Mouse (Mus musculus) cortical plate, adult 2 months (tissue): ENCODE measurements around the gene Tctex1d4. TPM values are rescaled to one million over a fixed set of nuclear protein-coding genes. Genes with fewer than 3 reads are reported as not detected.
A peak's percentile ranks its signal among the peaks of the same experiment; 100 is the strongest.

Experiments
- H3K27ac ChIP-seq: fragments of 200-500 bp; 2 replicates; pipeline ENCODE4 v1.5.1; 2012; ENCODE audit warnings: low read length, control low read depth, inconsistent platforms; ENCODE audit not compliant: insufficient read depth
- H3K4me1 ChIP-seq: fragments of 200-500 bp; 2 replicates; pipeline ENCODE4 v1.6.1; 2011; ENCODE audit warnings: low read length; ENCODE audit not compliant: control insufficient read depth, insufficient read depth
- H3K4me3 ChIP-seq: fragments of 200-500 bp; 2 replicates; pipeline ENCODE4 v1.5.1; 2011; ENCODE audit warnings: mild to moderate bottlenecking, low read length, control low read depth; ENCODE audit not compliant: insufficient read depth
- CTCF ChIP-seq: fragments of 200-500 bp; IDR thresholded peaks from 2 replicates; pipeline ENCODE4 v1.5.1; 2011; ENCODE audit warnings: mild to moderate bottlenecking, control low read depth, low read length; ENCODE audit not compliant: insufficient read depth; ENCODE audit errors: extremely low read depth
- POLR2A ChIP-seq: fragments of 200-500 bp; IDR thresholded peaks from 2 replicates; pipeline ENCODE4 v1.6.1; 2011; ENCODE audit warnings: mild to moderate bottlenecking, low read length, control low read depth; ENCODE audit not compliant: insufficient read depth; ENCODE audit errors: extremely low read depth
- polyA plus RNA-seq: library from polyadenylated mRNA; depleted of rRNA; stranded (reverse); fragments of >200 nt; gene quantifications from 2 replicates; pipeline ENCODE4 v1.2.3, GENCODE M21; 2012

Tctex1d4 gene
- polyA plus RNA-seq, 1 experiment: 1.8 TPM

- Histone ChIP-seq H3K27ac (peak within 1 kb of the TSS; percentile 97), H3K4me1 (peaks cover 7% of the 10 kb centered on the region; the same call in 1 of the 2 replicates), H3K4me3 (no peak within 1 kb of the TSS)
- TF ChIP-seq POLR2A (0 out of 2 replicates have a peak, but pooled peaks have one; percentile 9), CTCF (no peak)
Measured at GRCm38 (mm10) chr4:117125348-117125909, 1.2 kb upstream of the Tctex1d4 start, which contains the start of gene Btbd19. Gene Btbd19, minus strand, starts transcription at chr4:117125725.

GRCm38 (mm10) chr4:117125910-117126674 lies 502 bp upstream of the Tctex1d4 start:
- TF ChIP-seq CTCF (no peak), POLR2A (peak; percentile 36; the same call in 1 of the 2 replicates)
- H3K4me3 ChIP-seq: no peak overlapping the region

GRCm38 (mm10) chr4:117127991-117128686 lies 1.5 kb downstream of the Tctex1d4 start:
- Histone ChIP-seq H3K4me3 (no peak overlapping the region), H3K27ac (no peak overlapping the region), H3K4me1 (peaks cover 13% of the 10 kb centered on the region)
- TF ChIP-seq POLR2A: no peak
- TF ChIP-seq CTCF: no peak

More at GRCm38 (mm10) chr4:117125910-117126674, 502 bp upstream of the Tctex1d4 start:
- peak overlapping the region; percentile 97 for H3K27ac ChIP-seq
- H3K4me1 ChIP-seq: peaks cover 7% of the 10 kb centered on the region; the same call in 1 of the 2 replicates

GRCm38 (mm10) chr4:117130790-117131189 lies 4.2 kb downstream of the Tctex1d4 start:
- Histone ChIP-seq H3K27ac (no peak overlapping the region), H3K4me1 (peaks cover 7% of the 10 kb centered on the region), H3K4me3 (no peak overlapping the region)
- no peak for TF ChIP-seq POLR2A
- TF ChIP-seq CTCF: no peak

- Histone ChIP-seq H3K27ac (no peak overlapping the region), H3K4me1 (peaks cover 6% of the 10 kb centered on the region), H3K4me3 (no peak overlapping the region; the same call in 1 of the 2 replicates)
- TF ChIP-seq POLR2A (no peak), CTCF (no peak)
Measured at GRCm38 (mm10) chr4:117131198-117131597, 4.6 kb downstream of the Tctex1d4 start.

- peaks cover 6% of the 10 kb centered on the region for H3K4me1 ChIP-seq
- peak overlapping the region; percentile 89 for H3K4me3 ChIP-seq
- H3K27ac ChIP-seq: 0 out of 2 replicates have a peak overlapping the region, but pooled peaks have one; percentile 48
- TF ChIP-seq POLR2A: no peak
- TF ChIP-seq CTCF: no peak
Measured at GRCm38 (mm10) chr4:117131890-117132793, 5.5 kb downstream of the Tctex1d4 start.

GRCm38 (mm10) chr4:117132794-117133143 lies 6.2 kb downstream of the Tctex1d4 start:
- no peak overlapping the region for H3K27ac ChIP-seq
- TF ChIP-seq CTCF (no peak), POLR2A (no peak)
- peak overlapping the region; percentile 89 for H3K4me3 ChIP-seq
- peaks cover 6% of the 10 kb centered on the region for H3K4me1 ChIP-seq

- Histone ChIP-seq H3K4me3 (peak overlapping the region; percentile 89), H3K27ac (no peak overlapping the region; the same call in 1 of the 2 replicates), H3K4me1 (peaks cover 6% of the 10 kb centered on the region)
- TF ChIP-seq CTCF: no peak
- TF ChIP-seq POLR2A: no peak
Measured at GRCm38 (mm10) chr4:117133366-117133796, 6.8 kb downstream of the Tctex1d4 start.
